Mouse (Mus musculus): ENCODE measurements around the gene Mad2l1bp. TPM values are rescaled to one million over a fixed set of nuclear protein-coding genes. Genes with fewer than 3 reads are reported as not detected.

Gene Mad2l1bp
- polyA plus RNA-seq, 1 experiment = 17.3 TPM

GRCm38 (mm10) chr17:46170538-46170937 is 17.2 kb upstream of the Mad2l1bp start:
- DNase-seq = peak; percentile 62
- Histone ChIP-seq H3K27me3 (replicated peaks; ENCODE audit: control insufficient read depth, insufficient read depth, low read length) (no peaks in the 10 kb centered on the region), H3K4me1 (ENCODE audit: control insufficient read depth, insufficient read depth, low read length) (no peaks in the 10 kb centered on the region; the same call in 1 of the 2 replicates), H3K27ac (ENCODE audit: insufficient read depth, low read depth, low read length) (no peak overlapping the region), H3K36me3 (ENCODE audit: control insufficient read depth, insufficient read depth, low read length) (no peaks in the 10 kb centered on the region; the same call in 1 of the 2 replicates), H3K4me3 (ENCODE audit: insufficient read depth, low read depth, low read length) (no peak overlapping the region)
- TF ChIP-seq POLR2A (IDR thresholded peaks at IDR 0.05; ENCODE audit: low read depth, low read length) (no peak), CTCF (conservative IDR thresholded peaks at IDR 0.05; ENCODE audit: insufficient read depth, insufficient read length, low read depth, low read length) (peak; percentile 81)
- WGBS = 67% methylated on average over 3 of the region's 3 CpGs

GRCm38 (mm10) chr17:46168768-46169167 is 15.4 kb upstream of the Mad2l1bp start:
- Histone ChIP-seq H3K4me1 (ENCODE audit: control insufficient read depth, insufficient read depth, low read length) (no peaks in the 10 kb centered on the region; the same call in 1 of the 2 replicates), H3K36me3 (ENCODE audit: control insufficient read depth, insufficient read depth, low read length) (no peaks in the 10 kb centered on the region; the same call in 1 of the 2 replicates), H3K27me3 (replicated peaks; ENCODE audit: control insufficient read depth, insufficient read depth, low read length) (no peaks in the 10 kb centered on the region), H3K4me3 (ENCODE audit: insufficient read depth, low read depth, low read length) (no peak overlapping the region), H3K27ac (ENCODE audit: insufficient read depth, low read depth, low read length) (no peak overlapping the region)
- DNase-seq = no peak
- TF ChIP-seq POLR2A (IDR thresholded peaks at IDR 0.05; ENCODE audit: low read depth, low read length) = no peak
- TF ChIP-seq CTCF (conservative IDR thresholded peaks at IDR 0.05; ENCODE audit: insufficient read depth, insufficient read length, low read depth, low read length) = no peak
- 91% methylated on average over 5 of the region's 5 CpGs for WGBS

GRCm38 (mm10) chr17:46168318-46168717 is 15.0 kb upstream of the Mad2l1bp start:
- Histone ChIP-seq H3K36me3 (ENCODE audit: control insufficient read depth, insufficient read depth, low read length) (no peaks in the 10 kb centered on the region; the same call in 1 of the 2 replicates), H3K27me3 (replicated peaks; ENCODE audit: control insufficient read depth, insufficient read depth, low read length) (no peaks in the 10 kb centered on the region), H3K27ac (ENCODE audit: insufficient read depth, low read depth, low read length) (no peak overlapping the region), H3K4me3 (ENCODE audit: insufficient read depth, low read depth, low read length) (no peak overlapping the region), H3K4me1 (ENCODE audit: control insufficient read depth, insufficient read depth, low read length) (no peaks in the 10 kb centered on the region; the same call in 1 of the 2 replicates)
- WGBS = 29% methylated on average over 5 of the region's 5 CpGs
- DNase-seq = no peak
- TF ChIP-seq CTCF (conservative IDR thresholded peaks at IDR 0.05; ENCODE audit: insufficient read depth, insufficient read length, low read depth, low read length) = no peak
- TF ChIP-seq POLR2A (IDR thresholded peaks at IDR 0.05; ENCODE audit: low read depth, low read length) = no peak

DNA sequence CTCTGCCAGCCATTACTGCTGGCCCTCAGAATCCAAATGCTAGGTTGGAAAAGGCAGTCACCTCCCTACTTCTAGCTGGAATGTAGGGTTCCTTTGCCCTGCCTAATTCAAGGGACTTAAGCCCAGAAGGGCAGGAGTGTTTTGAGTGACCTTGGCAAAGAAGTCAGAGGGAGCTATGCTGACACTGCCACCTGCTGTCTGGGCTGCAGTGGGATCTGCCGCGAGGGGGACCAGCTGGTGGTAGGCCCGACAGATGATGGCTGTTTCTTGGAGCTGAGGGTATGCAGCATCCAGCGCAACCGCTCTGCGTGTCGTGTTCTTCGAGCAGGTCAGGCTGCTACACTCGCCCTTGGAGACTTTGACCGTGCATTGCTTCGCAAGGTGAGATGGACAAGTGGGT is 13.7 kb upstream of the Mad2l1bp start:
- H3K4me1 ChIP-seq (ENCODE audit: control insufficient read depth, insufficient read depth, low read length) = peaks cover 2% of the 10 kb centered on the region; the same call in 1 of the 2 replicates
- WGBS = 81% methylated on average over 11 of the region's 11 CpGs
- TF ChIP-seq POLR2A (IDR thresholded peaks at IDR 0.05; ENCODE audit: low read depth, low read length) (no peak), CTCF (conservative IDR thresholded peaks at IDR 0.05; ENCODE audit: insufficient read depth, insufficient read length, low read depth, low read length) (peak; percentile 58; the same call in 1 of the 2 replicates)
- peak; percentile 40 for DNase-seq
- no peaks in the 10 kb centered on the region for H3K27me3 ChIP-seq (replicated peaks; ENCODE audit: control insufficient read depth, insufficient read depth, low read length)
- H3K36me3 ChIP-seq (ENCODE audit: control insufficient read depth, insufficient read depth, low read length) = no peaks in the 10 kb centered on the region; the same call in 1 of the 2 replicates
- H3K27ac ChIP-seq (ENCODE audit: insufficient read depth, low read depth, low read length) = 0 out of 2 replicates have a peak overlapping the region, but pooled peaks have one; percentile 8
- no peak overlapping the region for H3K4me3 ChIP-seq (ENCODE audit: insufficient read depth, low read depth, low read length)

GRCm38 (mm10) chr17:46166270-46166669 is 12.9 kb upstream of the Mad2l1bp start:
- Histone ChIP-seq H3K36me3 (ENCODE audit: control insufficient read depth, insufficient read depth, low read length) (no peaks in the 10 kb centered on the region; the same call in 1 of the 2 replicates), H3K4me3 (ENCODE audit: insufficient read depth, low read depth, low read length) (no peak overlapping the region), H3K4me1 (ENCODE audit: control insufficient read depth, insufficient read depth, low read length) (peaks cover 2% of the 10 kb centered on the region; the same call in 1 of the 2 replicates), H3K27me3 (replicated peaks; ENCODE audit: control insufficient read depth, insufficient read depth, low read length) (no peaks in the 10 kb centered on the region), H3K27ac (ENCODE audit: insufficient read depth, low read depth, low read length) (no peak overlapping the region)
- no peak for DNase-seq
- 70% methylated on average over 5 of the region's 5 CpGs for WGBS
- TF ChIP-seq POLR2A (IDR thresholded peaks at IDR 0.05; ENCODE audit: low read depth, low read length) (no peak), CTCF (conservative IDR thresholded peaks at IDR 0.05; ENCODE audit: insufficient read depth, insufficient read length, low read depth, low read length) (no peak)

- Histone ChIP-seq H3K4me3 (ENCODE audit: insufficient read depth, low read depth, low read length) (no peak overlapping the region), H3K36me3 (ENCODE audit: control insufficient read depth, insufficient read depth, low read length) (no peaks in the 10 kb centered on the region; the same call in 1 of the 2 replicates), H3K27ac (ENCODE audit: insufficient read depth, low read depth, low read length) (no peak overlapping the region), H3K4me1 (ENCODE audit: control insufficient read depth, insufficient read depth, low read length) (peaks cover 2% of the 10 kb centered on the region; the same call in 1 of the 2 replicates), H3K27me3 (replicated peaks; ENCODE audit: control insufficient read depth, insufficient read depth, low read length) (no peaks in the 10 kb centered on the region)
- 84% methylated on average over 12 of the region's 12 CpGs for WGBS
- no peak for TF ChIP-seq CTCF (conservative IDR thresholded peaks at IDR 0.05; ENCODE audit: insufficient read depth, insufficient read length, low read depth, low read length)
- TF ChIP-seq POLR2A (IDR thresholded peaks at IDR 0.05; ENCODE audit: low read depth, low read length) = no peak
- DNase-seq = no peak
These were observed 12.1 kb upstream of the Mad2l1bp start for GRCm38 (mm10) chr17:46165460-46165859.

DNA sequence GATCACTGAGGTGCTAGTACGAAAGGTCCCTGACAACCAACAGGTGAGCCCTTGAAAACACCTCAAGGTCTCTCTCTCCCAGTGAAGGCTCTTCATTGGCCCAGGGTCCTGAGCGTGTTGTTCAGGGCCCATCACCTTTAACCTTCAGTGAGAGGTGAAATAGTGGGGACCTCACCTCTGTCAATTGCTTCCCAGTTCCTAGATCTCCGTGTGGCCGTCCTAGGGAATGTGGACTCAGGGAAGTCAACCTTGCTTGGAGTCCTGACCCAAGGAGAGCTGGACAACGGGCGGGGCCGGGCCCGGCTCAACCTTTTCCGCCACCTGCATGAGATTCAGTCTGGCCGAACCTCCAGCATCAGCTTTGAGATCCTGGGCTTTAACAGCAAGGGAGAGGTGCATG is 11.4 kb upstream of the Mad2l1bp start:
- TF ChIP-seq POLR2A (IDR thresholded peaks at IDR 0.05; ENCODE audit: low read depth, low read length) = no peak
- TF ChIP-seq CTCF (conservative IDR thresholded peaks at IDR 0.05; ENCODE audit: insufficient read depth, insufficient read length, low read depth, low read length) = no peak
- H3K4me1 ChIP-seq (ENCODE audit: control insufficient read depth, insufficient read depth, low read length) = peaks cover 2% of the 10 kb centered on the region; the same call in 1 of the 2 replicates
- WGBS = 91% methylated on average over 10 of the region's 10 CpGs

More for the DNA sequence above, 11.4 kb upstream of the Mad2l1bp start:
- Histone ChIP-seq H3K27me3 (replicated peaks; ENCODE audit: control insufficient read depth, insufficient read depth, low read length) (no peaks in the 10 kb centered on the region), H3K27ac (ENCODE audit: insufficient read depth, low read depth, low read length) (no peak overlapping the region), H3K4me3 (ENCODE audit: insufficient read depth, low read depth, low read length) (no peak overlapping the region), H3K36me3 (ENCODE audit: control insufficient read depth, insufficient read depth, low read length) (no peaks in the 10 kb centered on the region; the same call in 1 of the 2 replicates)
- DNase-seq = no peak
